Mouse (Mus musculus) myocyte (in vitro differentiated cells): ENCODE measurements around the gene Lxn.

Experiments
- CEBPB ChIP-seq: IDR thresholded peaks from 2 replicates; pipeline ENCODE4 v1.6.1; 2011; ENCODE audit warnings: mild to moderate bottlenecking, moderate library complexity; ENCODE audit not compliant: poor library complexity, insufficient read depth, severe bottlenecking
- E2F4 ChIP-seq: IDR thresholded peaks from one replicate; pipeline ENCODE4 v1.6.1; 2011; ENCODE audit warnings: mild to moderate bottlenecking, control low read depth, moderate library complexity; ENCODE audit not compliant: insufficient read depth
- MAX ChIP-seq: IDR thresholded peaks from one replicate; pipeline ENCODE4 v1.6.1; 2011; ENCODE audit warnings: low read depth, mild to moderate bottlenecking, control low read depth
- MYOD1 ChIP-seq, 3 experiments: IDR thresholded peaks; one replicate each; pipeline ENCODE4 v1.6.1; 2011; ENCODE audit warnings: control low read depth in 2 of 3, low read depth in 2 of 3, mild to moderate bottlenecking in 2 of 3, moderate library complexity in 1 of 3; ENCODE audit not compliant: insufficient read length in 2 of 3, control insufficient read depth in 1 of 3
- MYOG ChIP-seq, 3 experiments: IDR thresholded peaks; one replicate each; pipeline ENCODE4 v1.6.1; 2011; ENCODE audit warnings: control low read depth in 2 of 3, low read depth in 2 of 3, mild to moderate bottlenecking in 2 of 3; ENCODE audit not compliant: insufficient read length in 2 of 3, control insufficient read depth in 1 of 3, insufficient read depth in 1 of 3
- POLR2A ChIP-seq: IDR thresholded peaks from one replicate; pipeline ENCODE4 v1.6.1; 2011; ENCODE audit warnings: low read depth, mild to moderate bottlenecking, control low read depth, moderate library complexity; ENCODE audit not compliant: insufficient read length
- SRF ChIP-seq: IDR thresholded peaks from one replicate; pipeline ENCODE4 v1.6.1; 2011; ENCODE audit warnings: low read depth; ENCODE audit not compliant: control insufficient read depth, insufficient read length
- TCF12 ChIP-seq: IDR thresholded peaks from one replicate; pipeline ENCODE4 v1.6.1; 2011; ENCODE audit warnings: mild to moderate bottlenecking, control low read depth; ENCODE audit not compliant: poor library complexity, insufficient read depth, severe bottlenecking
- TCF3 ChIP-seq: IDR thresholded peaks from one replicate; pipeline ENCODE4 v1.6.1; 2011; ENCODE audit warnings: low read depth, control low read depth; ENCODE audit not compliant: insufficient read length
- USF1 ChIP-seq: IDR thresholded peaks from one replicate; pipeline ENCODE4 v1.6.1; 2011; ENCODE audit warnings: low read depth, mild to moderate bottlenecking, control low read depth, moderate library complexity

DNA sequence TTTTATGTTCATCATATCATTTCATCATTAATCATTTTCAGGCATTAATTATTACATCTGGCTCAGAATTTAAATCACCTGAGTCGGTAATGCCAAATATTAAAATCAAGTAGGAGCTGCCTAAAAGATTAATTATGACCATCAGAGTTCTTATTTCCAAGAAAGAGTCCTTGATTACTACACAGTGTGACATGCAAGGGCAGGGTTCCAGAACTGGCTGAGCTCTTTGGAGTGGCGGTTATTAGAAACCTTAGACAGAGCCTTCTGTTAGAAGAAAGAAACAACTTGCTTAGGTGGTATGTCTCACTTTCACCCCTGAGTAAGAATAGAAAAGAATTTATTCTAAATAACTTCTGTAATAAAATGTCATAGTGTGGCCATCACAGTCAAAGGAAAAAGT, 3.6 kb upstream of the Lxn start:
- TF ChIP-seq POLR2A: no peak
- no peak for TF ChIP-seq MYOG (IDR thresholded peaks at IDR 0.05; ENCODE audit: control insufficient read depth in 1 of 3, insufficient read depth in 1 of 3, insufficient read length in 2 of 3, low read depth in 2 of 3)
- TF ChIP-seq TCF12: no peak
- no peak for TF ChIP-seq TCF3
- TF ChIP-seq MYOD1 (IDR thresholded peaks at IDR 0.05; ENCODE audit: control insufficient read depth in 1 of 3, insufficient read length in 2 of 3, low read depth in 2 of 3): no peak
- no peak for TF ChIP-seq MAX
- no peak for TF ChIP-seq SRF
- no peak for TF ChIP-seq USF1
- no peak for TF ChIP-seq E2F4
- no peak for TF ChIP-seq CEBPB
